Mouse (Mus musculus) c-Kit-positive CD71-positive TER-119-positive erythroid progenitor cells, embryonic 14.5 days (primary cell): ENCODE measurements around the gene Sh3rf3.
"Not testable (repeated sequence)": the region's sequence is repeated elsewhere in the genome, so short reads cannot be mapped to it uniquely, and the experiment has no call there.

Source experiments
- DNase-seq: peaks from one replicate; pipeline ENCODE4 v3.0.0-alpha.2; 2013; ENCODE audit warnings: low spot score

Gene Sh3rf3

GRCm38 (mm10) chr10:58991611-58992010, 178.5 kb downstream of the Sh3rf3 start:
- no peak for DNase-seq

DNA sequence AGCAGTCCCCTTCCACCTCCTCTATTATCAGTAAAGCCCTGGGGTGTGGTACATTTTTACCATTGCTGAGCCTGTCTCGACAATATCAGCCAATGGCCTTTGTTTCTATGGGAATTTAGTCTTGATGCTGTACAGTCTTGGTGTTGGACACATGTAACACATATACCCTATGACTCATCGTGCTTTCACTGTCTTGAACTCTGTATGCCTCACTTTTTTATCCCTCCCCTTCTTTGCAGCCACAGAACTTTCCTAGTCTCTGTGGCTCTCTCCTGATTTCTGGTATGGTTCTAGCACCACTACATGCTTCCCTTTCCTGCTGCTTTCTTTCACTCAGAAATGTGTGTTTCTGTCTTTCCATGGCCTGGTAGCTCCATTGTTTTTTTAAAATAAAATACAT, 181.6 kb downstream of the Sh3rf3 start:
- no peak for DNase-seq

GRCm38 (mm10) chr10:58995132-58995531, 182.0 kb downstream of the Sh3rf3 start:
- DNase-seq: no peak

DNA sequence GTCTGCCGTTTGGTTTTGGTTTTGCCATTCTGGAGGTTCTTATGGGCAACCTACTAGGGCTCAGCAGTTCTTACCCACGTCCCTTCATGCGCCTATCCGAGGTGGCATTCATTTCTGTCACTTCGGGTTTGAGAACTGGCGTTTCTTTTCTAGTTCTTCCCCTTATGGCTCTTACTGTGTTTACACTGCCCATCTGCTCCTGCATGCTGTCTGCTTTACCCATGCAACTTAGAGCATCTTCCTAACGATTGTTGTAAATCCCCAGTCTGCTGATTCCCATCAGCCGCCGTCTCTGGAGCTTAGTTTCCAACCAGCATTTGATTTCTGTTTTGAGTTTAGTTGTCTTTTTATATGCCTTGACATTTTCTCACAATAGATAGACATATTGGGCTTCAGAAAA, 189.2 kb downstream of the Sh3rf3 start:
- no peak for DNase-seq

- DNase-seq: no peak
Measured at GRCm38 (mm10) chr10:59011415-59011814, 198.3 kb downstream of the Sh3rf3 start.

- DNase-seq: no peak
Measured at GRCm38 (mm10) chr10:59013618-59014017, 200.5 kb downstream of the Sh3rf3 start.

GRCm38 (mm10) chr10:59019302-59019973, 206.3 kb downstream of the Sh3rf3 start:
- no peak for DNase-seq

DNA sequence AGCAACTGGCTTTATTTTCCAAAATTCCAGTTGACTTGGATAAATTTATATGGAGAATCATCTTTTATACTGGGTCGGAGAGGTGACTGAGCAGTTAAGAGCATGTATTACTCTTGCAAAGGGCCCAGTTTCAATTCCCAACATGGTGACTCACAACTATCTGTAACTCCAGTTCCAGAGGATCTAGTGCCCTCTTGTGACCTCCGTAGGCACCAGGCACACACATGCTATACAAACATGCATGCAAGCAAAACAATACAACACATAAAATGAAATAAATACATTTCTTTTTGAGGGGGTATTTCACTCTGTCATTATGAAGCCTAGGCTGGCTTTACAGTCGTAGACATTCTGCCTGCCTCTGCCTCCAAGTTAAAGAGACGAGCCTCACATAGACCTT, 237.3 kb downstream of the Sh3rf3 start:
- DNase-seq: no peak

- DNase-seq: no peak
Measured at GRCm38 (mm10) chr10:59056294-59056693, 243.1 kb downstream of the Sh3rf3 start.

DNA sequence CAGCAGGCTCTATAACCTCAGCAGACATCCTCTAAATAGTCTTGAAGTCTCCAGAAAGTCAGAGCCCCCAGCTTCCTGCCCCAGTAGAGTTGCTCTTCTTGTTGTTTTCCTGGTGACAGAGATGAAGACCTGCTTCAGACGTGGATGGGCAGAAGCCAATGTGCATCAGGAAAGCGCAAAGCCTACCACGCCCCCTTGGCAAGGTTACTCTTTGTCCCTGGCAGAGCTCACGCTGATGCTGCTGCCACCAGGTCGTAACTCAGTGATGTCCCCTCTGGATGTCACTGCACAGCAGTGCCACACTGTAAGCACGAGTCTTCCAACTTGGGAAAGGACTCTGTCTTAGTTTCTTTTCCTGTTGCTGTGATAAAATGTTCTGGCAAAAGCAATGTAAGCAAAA, 253.6 kb downstream of the Sh3rf3 start:
- no peak for DNase-seq

DNA sequence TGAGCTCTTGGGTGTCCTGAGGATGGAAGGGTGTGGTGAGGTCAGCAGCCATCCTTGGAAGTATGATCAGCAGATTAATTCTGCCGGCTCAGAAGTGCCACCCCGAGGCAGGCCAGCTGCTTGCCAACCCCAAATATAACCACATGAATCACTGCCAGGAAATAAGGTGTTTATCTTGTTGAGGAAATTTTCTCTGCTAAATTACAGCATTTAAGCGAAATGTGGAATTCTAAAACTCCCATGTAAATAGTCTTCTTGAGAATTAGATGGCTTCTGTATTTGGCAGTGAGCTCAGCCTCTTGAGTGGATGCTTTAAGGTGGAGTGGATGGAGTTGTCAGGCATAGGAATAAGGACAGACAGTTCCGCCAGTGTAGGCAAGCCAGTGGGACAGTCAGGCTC, 259.7 kb downstream of the Sh3rf3 start:
- DNase-seq: no peak

- no peak for DNase-seq
Measured at GRCm38 (mm10) chr10:59076681-59077080, 263.5 kb downstream of the Sh3rf3 start.

- DNase-seq: no peak
Measured at GRCm38 (mm10) chr10:59077909-59078308, 264.8 kb downstream of the Sh3rf3 start.

- DNase-seq: no peak
Measured at GRCm38 (mm10) chr10:59085604-59086003, 272.4 kb downstream of the Sh3rf3 start.

DNA sequence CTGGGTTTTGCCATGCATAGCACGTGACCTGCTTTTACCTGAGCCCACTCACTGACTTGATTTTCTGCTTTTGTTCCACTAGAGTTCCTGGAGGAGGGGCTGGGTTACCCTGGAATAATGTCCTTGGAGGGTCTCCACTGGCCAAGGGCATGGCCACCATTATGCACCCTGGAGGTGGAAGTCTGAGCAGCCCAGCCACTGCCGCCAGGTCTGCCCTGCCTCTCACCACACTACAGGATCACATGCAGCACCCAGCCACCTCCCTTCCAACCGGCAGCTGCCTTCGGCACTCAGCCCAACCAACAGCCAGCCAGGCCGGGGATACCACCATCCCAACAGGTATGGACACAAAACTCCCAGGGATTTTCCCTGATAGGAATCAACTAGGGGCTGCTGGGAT, 273.4 kb downstream of the Sh3rf3 start:
- DNase-seq: no peak

- DNase-seq: no peak
Measured at GRCm38 (mm10) chr10:59089861-59090621, 276.9 kb downstream of the Sh3rf3 start.

DNA sequence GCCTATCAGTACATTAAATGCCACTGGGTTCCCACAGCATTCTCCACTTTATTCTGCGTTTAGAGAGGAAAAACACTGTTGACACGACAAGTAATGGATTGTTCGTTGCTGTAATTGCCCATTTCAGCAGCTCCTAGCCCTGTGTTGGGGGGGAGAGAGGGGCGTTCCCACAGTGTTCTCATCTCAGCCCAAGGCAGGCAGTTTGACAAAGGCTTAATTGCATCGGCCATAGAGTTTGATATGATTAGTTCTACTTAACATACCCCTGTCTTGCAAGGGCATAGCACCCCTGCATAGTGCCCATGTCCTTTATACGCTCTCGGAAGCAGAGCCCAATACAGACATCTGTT, 277.4 kb downstream of the Sh3rf3 start:
- no peak for DNase-seq

GRCm38 (mm10) chr10:59091556-59091955, 278.4 kb downstream of the Sh3rf3 start:
- DNase-seq: no peak

DNA sequence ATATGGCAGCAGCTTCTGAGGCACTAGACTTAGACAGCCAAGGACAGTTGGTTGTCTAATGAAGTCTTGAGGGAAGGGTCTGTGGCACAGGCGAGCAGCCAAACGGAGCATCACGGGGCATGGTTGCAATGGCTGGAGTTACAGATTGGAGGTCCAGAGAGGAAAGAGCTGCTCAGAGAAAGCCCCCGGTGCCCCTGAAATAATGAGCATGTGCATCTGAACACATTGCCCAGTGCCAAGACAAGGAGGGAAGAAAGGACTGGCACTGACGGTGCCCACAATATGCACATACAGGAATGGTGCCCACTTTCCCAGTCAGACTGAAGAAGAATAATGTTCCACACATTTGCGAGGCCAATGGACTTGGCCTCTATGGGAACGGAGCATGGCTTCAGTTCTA, 278.8 kb downstream of the Sh3rf3 start:
- DNase-seq: no peak

DNA sequence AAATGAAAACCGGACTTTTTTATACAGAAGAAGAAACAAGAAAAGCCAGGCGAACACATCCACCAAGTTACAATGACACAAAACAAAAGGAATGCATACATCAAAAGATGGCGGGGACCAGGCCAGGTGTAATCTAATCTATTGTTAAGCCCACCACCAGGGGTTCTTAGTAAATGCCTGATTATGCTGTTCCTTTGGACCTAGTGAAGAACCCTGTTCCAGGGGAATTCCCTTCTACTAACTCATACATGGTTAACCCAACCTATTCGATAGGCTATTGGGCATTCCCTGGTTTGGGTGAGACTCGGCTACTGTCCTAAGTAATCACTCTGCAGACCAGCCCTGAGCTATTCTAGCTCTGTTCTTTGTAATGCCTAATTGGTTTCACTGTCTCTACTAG, 289.9 kb downstream of the Sh3rf3 start:
- DNase-seq: not testable (repeated sequence)

DNA sequence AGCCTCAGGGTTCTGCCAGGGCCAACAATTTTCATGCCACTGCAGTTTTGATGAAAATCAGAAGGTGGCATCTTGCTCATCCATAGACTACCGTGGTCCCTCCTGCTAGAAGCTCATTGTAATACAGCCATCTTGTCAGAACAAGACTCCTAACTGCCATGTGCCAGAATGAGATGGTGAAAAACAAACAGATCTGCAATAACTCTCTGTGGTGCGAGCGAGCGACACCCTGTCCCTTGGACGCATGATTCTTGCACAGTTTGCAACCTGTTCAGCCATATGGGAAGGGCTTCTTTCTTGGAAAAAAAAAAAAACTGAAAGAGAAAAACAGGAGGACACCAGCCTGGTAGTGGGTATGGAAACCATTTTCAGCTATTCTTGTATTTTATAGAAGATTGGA, 291.5 kb downstream of the Sh3rf3 start:
- DNase-seq: no peak

DNA sequence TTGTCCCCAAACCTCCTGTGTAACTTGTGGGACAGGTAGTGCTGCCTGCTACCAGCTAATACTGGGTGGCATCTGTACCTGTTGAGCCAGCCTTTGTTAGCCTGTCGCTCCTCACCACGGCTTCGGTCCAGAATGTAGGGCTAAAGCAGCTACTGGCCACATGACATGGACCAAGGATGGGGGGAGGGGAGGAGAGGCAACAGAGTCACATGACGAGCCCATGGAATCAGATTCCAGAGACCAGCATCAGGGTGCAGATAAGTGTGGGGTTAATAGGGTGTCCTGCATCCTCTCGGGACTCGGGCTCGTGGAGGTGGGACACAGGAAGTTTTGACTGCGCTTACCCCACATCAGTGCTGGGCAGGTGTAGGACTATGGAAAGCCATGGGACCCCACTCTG, 292.7 kb downstream of the Sh3rf3 start:
- DNase-seq: no peak

GRCm38 (mm10) chr10:59106644-59107043, 293.5 kb downstream of the Sh3rf3 start:
- DNase-seq: no peak

DNA sequence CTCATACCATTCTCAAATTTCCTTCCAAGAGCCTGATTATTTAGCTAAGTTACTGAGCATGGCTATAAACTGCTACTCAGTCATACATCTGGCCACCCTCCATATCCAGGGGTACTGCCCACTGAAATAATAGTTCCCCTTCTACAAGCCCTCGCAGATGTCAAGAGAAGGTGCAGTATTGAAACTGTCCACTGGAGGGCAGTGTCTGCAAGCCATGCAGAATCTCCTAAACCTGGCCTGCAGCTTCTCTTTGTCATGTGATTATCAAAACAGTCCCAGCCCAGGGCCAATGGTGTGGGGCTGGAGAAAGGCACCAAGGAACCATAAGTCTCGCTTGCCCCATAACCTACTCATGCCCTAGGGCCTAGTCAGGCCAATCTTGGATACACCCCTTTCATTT, 295.9 kb downstream of the Sh3rf3 start:
- peak; percentile 61 for DNase-seq
